Mouse (Mus musculus): ENCODE measurements at regions not wholly inside any gene's neighbourhood (a gene's known extent, or its start where the extent isn't known, plus 50 kb on each side); places are given as distances from the start of the nearest gene placed in this dataset.

GRCm38 (mm10) chr12:97312282-97313040 is 946.8 kb downstream of the Galc start:
- H3K27me3 ChIP-seq = no peaks in the 10 kb centered on the region
- no peak overlapping the region for H3K9ac ChIP-seq
- no peak overlapping the region for H3K4me3 ChIP-seq
- H3K27ac ChIP-seq = no peak overlapping the region
- no peak for ATAC-seq (ENCODE audit: borderline replicate concordance, extremely low read depth, low FRiP score, low TSS enrichment)
- no peaks in the 10 kb centered on the region for H3K4me1 ChIP-seq
- H3K4me2 ChIP-seq = no peak overlapping the region
- no peaks in the 10 kb centered on the region for H3K9me3 ChIP-seq
- 19% methylated on average over 5 of the region's 5 CpGs for WGBS
- no peaks in the 10 kb centered on the region for H3K36me3 ChIP-seq

GRCm38 (mm10) chr12:97278792-97279191 is 980.5 kb downstream of the Galc start:
- no peak overlapping the region for H3K27ac ChIP-seq
- no peaks in the 10 kb centered on the region for H3K27me3 ChIP-seq
- no peaks in the 10 kb centered on the region for H3K4me1 ChIP-seq
- no peak overlapping the region for H3K4me3 ChIP-seq
- no peak overlapping the region for H3K9ac ChIP-seq
- no peak for ATAC-seq (ENCODE audit: borderline replicate concordance, extremely low read depth, low FRiP score, low TSS enrichment)
- 72% methylated on average over 2 of the region's 2 CpGs for WGBS
- H3K9me3 ChIP-seq = no peaks in the 10 kb centered on the region
- no peak overlapping the region for H3K4me2 ChIP-seq
- no peaks in the 10 kb centered on the region for H3K36me3 ChIP-seq

- Histone ChIP-seq H3K9me3 (no peaks in the 10 kb centered on the region), H3K27ac (no peak overlapping the region), H3K36me3 (no peaks in the 10 kb centered on the region), H3K4me2 (no peak overlapping the region), H3K9ac (no peak overlapping the region), H3K4me3 (no peak overlapping the region), H3K4me1 (no peaks in the 10 kb centered on the region), H3K27me3 (no peaks in the 10 kb centered on the region)
- WGBS = 73% methylated on average over 1 of the region's 1 CpGs
- no peak for ATAC-seq (ENCODE audit: borderline replicate concordance, extremely low read depth, low FRiP score, low TSS enrichment)
Observed at GRCm38 (mm10) chr12:97278331-97278730, 980.9 kb downstream of the Galc start.

All from lung, embryonic 15.5 days (tissue).